Mouse (Mus musculus) thymus, adult 2 months (tissue): ENCODE results near the gene Cd5.

Experiments used
- CTCF ChIP-seq: fragments of 200-500 bp; IDR thresholded peaks from 2 replicates; pipeline ENCODE4 v1.5.1; 2012; ENCODE audit warnings: mild to moderate bottlenecking, control low read depth, low read length, moderate library complexity, borderline replicate concordance; ENCODE audit not compliant: control insufficient read depth, poor library complexity, insufficient read depth; ENCODE audit errors: extremely low read depth
- POLR2A ChIP-seq: fragments of 200-500 bp; IDR thresholded peaks from 2 replicates; pipeline ENCODE4 v1.6.1; 2012; ENCODE audit warnings: mild to moderate bottlenecking, low read length, control low read depth, moderate library complexity; ENCODE audit not compliant: control insufficient read depth, poor library complexity, insufficient read depth; ENCODE audit errors: extremely low read depth

DNA sequence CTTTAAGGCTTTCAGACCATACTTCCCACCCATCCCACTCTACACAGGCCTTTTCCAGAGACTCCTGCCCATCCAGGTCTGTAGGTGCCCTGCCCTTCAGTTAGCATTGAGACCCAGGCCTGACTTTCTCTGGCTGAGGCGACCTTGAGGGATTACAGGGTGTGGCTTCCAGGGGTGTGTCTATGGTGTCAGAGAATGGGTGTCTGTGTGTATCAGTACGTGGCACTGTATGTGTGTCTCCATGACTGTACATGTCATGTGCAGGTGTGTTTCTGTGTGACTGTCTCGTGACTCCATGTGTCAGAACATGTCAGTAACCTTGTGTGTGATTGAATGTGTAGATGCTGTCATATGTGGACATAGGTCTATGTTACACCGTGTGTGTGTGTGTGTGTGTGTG, 67.5 kb downstream of the Cd5 start:
- TF ChIP-seq POLR2A (no peak), CTCF (no peak)
